Mouse (Mus musculus) leukemia stem cell, adult 10-12 weeks (primary cell): ENCODE measurements around the gene Hipk3. TPM values are rescaled to one million over a fixed set of nuclear protein-coding genes. Genes with fewer than 3 reads are reported as not detected.

Source experiments
- polyA plus RNA-seq: library from polyadenylated mRNA; stranded (reverse); fragments of >175 nt; gene quantifications from 2 replicates; pipeline ENCODE4 v1.2.3, GENCODE M21; 2012; ENCODE audit warnings: low replicate concordance

The Hipk3 gene
- 8.4 and 12.0 TPM in 2 replicates for polyA plus RNA-seq

GRCm38 (mm10) chr2:104493951-104494800 lies at the start of gene Hipk3:
Gene Hipk3 (minus strand): TSS chr2:104494446.

GRCm38 (mm10) chr2:104410963-104411545 lies 83.2 kb downstream of the Hipk3 start, which contains the start of gene D430041D05Rik:
Gene D430041D05Rik (minus strand): TSS chr2:104411013.

Other genes starting within 250 kb of the Hipk3 start
- 0.02 TPM in 1 of 2 replicates, not detected in the other for gene D430041D05Rik, start 83.4 kb downstream of the Hipk3 start, polyA plus RNA-seq
- gene Cstf3, start 96.1 kb upstream of the Hipk3 start, polyA plus RNA-seq, result 0.88 and 2.2 TPM in 2 replicates
- gene Tcp11l1, start 217.7 kb upstream of the Hipk3 start, polyA plus RNA-seq, result 2.6 and 11.2 TPM in 2 replicates
- gene Pin1rt1, start 221.9 kb upstream of the Hipk3 start, polyA plus RNA-seq, result not detected in 2 replicates
- 1.1 and 1.9 TPM in 2 replicates for gene Depdc7, start 248.4 kb upstream of the Hipk3 start, polyA plus RNA-seq